Mouse (Mus musculus): ENCODE measurements at regions not wholly inside any gene's neighbourhood (a gene's known extent, or its start where the extent isn't known, plus 50 kb on each side); places are given as distances from the start of the nearest gene placed in this dataset.

DNA sequence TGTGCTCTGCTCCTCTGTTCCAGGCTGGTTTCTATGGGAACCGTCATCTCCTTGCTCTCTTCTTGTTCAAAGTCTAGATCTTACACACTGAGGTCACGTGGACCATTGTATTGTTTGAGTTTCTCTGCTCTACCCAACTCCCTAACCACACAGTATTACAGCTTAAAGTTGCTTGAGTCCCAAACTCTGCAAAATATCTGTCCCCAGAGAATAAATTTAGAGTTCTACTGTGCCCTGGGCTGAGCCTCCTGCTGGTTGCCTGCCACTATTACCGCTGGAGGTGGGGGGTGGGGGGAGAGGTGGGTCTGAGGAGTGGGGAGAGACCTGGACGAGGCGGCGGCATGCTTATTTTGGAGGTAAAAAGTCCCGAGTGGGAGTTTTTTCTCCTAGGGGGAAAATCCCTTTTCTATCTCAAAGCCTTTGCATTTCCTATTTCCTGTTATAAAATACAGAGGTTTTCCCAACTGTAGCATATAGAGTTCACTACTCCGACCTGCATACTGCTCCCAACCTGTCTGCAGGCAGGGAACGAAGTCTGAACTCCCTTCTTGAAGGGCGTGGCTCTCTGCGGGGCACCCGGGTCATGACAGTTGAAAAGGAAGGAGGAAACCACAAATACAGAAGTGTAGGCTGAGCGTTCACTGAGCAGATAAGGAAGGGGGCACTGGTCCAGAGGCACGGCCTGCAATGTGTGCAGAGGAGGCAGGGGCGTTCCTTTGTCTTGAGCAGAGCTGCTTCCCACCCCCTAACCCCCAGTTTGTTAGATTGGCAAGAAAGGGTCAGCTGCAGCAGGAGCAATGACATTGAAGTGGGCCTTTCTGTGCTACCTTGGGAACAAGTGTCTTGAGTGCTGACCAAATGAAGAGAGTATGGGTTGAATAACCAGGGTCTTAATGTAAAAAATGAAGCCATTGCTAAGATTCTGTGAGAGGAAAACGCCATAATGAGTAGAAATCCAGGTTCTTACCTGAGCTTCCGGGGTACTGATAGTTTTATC, 188.7 kb downstream of the Akap7 start:
- WGBS: 30% methylated on average over 17 of the region's 17 CpGs
- H3K4me3 ChIP-seq (replicated peaks): no peak overlapping the region
- H3K4me1 ChIP-seq (replicated peaks): no peaks in the 10 kb centered on the region
- H3K27me3 ChIP-seq (replicated peaks): no peaks in the 10 kb centered on the region
- H3K36me3 ChIP-seq: no peaks in the 10 kb centered on the region
- H3K4me2 ChIP-seq (replicated peaks): peak overlapping the region; percentile 48
- no peak overlapping the region for H3K9ac ChIP-seq
- peak overlapping the region; percentile 86 for H3K27ac ChIP-seq
- ATAC-seq: peak; percentile 97
- H3K9me3 ChIP-seq: no peaks in the 10 kb centered on the region

DNA sequence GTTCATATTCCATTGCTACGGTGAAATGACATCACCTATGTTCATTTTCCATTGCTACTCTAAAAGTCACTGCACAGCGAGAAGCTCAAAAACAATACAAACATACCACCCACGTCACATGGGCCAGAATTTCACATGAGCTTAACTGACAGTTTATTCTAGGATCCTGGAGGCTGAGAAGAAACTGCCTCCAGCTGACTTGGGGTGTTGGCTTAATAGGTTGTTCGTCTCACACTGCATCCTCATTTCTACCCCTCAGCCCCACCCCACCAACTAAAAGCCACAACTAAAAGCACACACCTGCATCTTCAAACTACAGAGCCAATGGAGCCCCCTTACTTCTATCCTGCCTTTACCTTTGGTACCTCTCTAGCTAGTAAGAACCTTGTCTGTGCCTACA, 187.0 kb upstream of the Arg1 start:
- no peaks in the 10 kb centered on the region for H3K36me3 ChIP-seq
- no peaks in the 10 kb centered on the region for H3K9me3 ChIP-seq
- ATAC-seq: no peak
- no peak overlapping the region for H3K27ac ChIP-seq
- H3K9ac ChIP-seq: no peak overlapping the region
- no peak overlapping the region for H3K4me3 ChIP-seq (replicated peaks)
- WGBS: 88% methylated on average over 4 of the region's 4 CpGs
- no peaks in the 10 kb centered on the region for H3K27me3 ChIP-seq (replicated peaks)
- H3K4me1 ChIP-seq (replicated peaks): no peaks in the 10 kb centered on the region
- H3K4me2 ChIP-seq (replicated peaks): no peak overlapping the region

DNA sequence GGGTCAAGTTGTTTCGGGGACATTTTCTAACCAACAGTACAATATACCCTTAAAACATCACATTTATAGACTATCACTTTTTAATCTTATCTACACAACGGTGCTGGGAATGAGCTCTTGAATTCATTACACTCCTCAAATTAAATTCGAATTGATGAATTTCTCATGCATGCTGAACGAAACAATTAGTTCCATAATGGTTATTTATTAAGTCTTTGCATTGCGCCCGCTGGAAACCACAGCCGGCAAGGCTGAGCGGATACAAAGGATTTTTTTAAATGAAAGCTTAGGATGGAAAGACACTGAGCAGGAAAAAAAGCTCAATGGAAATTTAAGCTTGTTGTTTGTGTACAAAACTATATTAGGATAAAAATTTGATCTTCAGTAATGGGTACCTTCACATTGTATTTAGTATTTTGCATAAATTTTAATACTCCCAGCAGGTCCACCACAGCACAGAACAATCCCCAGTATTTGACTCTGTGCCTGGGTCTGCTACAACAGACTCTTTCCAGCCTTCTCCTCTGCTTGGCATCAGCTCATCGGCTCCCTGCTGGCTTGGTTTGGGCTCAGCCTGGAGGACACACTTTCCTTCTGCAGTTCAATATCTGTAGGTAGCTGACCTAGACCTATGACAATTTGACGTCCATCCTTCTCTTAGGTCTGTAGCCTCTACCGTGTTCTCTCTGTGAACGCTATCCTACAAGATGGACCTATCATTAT, 185.3 kb upstream of the Arg1 start:
- no peaks in the 10 kb centered on the region for H3K9me3 ChIP-seq
- ATAC-seq: no peak
- no peaks in the 10 kb centered on the region for H3K36me3 ChIP-seq
- WGBS: 63% methylated on average over 12 of the region's 12 CpGs
- no peaks in the 10 kb centered on the region for H3K27me3 ChIP-seq (replicated peaks)
- H3K9ac ChIP-seq: no peak overlapping the region
- H3K27ac ChIP-seq: no peak overlapping the region
- H3K4me1 ChIP-seq (replicated peaks): no peaks in the 10 kb centered on the region
- H3K4me2 ChIP-seq (replicated peaks): no peak overlapping the region
- H3K4me3 ChIP-seq (replicated peaks): no peak overlapping the region

DNA sequence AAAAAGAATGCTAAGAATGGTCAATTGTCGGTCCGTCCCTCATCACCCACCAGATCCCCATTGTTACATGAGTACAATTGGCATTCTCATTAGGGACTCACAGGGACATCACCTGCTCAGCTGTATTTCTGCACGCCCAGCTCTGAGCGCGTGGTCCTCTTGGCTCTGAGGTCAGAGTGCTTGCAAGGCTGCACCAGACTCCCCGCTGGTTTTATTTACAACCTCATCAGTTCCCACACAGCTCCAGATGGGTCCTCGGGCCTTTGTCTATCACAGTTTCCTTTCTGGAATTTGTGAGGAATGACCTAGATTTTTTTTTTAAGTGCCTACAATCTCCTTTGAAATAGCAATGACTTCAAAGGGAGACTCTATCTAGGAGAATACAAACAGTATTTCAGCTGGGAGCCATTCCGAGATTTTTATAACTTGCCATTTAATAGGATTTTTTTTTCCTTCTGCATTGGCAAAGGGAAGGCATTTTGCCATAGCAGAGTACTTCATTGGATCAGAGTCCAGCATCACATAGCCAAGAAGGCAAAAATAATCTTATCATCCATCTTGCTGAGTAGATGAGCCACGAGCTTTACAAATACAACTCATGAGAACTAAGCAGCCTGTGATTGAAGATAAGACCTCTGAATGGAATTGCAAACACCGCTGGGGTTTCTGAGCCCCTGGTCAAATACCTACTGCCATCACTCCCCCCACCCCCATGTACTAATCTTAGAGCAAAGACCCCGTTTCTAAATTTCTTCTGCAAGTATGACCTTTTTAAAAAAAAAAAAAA, 184.5 kb upstream of the Arg1 start:
- H3K4me2 ChIP-seq (replicated peaks): no peak overlapping the region
- H3K4me1 ChIP-seq (replicated peaks): no peaks in the 10 kb centered on the region
- peak; percentile 68 for ATAC-seq
- no peaks in the 10 kb centered on the region for H3K9me3 ChIP-seq
- no peaks in the 10 kb centered on the region for H3K36me3 ChIP-seq
- no peak overlapping the region for H3K9ac ChIP-seq
- H3K27ac ChIP-seq: no peak overlapping the region
- H3K27me3 ChIP-seq (replicated peaks): no peaks in the 10 kb centered on the region
- H3K4me3 ChIP-seq (replicated peaks): no peak overlapping the region
- WGBS: 14% methylated on average over 11 of the region's 11 CpGs

DNA sequence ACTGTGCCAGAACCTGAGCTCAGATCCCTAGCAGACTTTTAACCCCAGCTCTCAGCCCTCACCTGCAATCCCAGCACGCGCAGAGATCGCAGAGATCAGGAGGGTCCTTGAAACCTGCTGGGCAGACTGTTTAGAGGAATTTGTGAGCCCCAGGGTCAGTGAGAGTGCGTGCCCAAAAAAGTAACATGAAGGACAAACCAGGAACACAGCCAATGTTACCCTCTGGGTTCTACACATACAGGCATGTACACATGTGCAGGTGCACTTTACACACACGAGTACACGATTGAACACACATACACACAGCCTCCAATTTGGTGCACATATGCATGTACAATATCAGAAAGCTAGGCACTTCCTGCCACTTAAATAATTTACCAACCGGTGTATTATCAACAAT, 183.9 kb upstream of the Arg1 start:
- Histone ChIP-seq H3K27ac (no peak overlapping the region), H3K9me3 (no peaks in the 10 kb centered on the region), H3K9ac (no peak overlapping the region), H3K27me3 (replicated peaks) (no peaks in the 10 kb centered on the region), H3K36me3 (no peaks in the 10 kb centered on the region), H3K4me1 (replicated peaks) (no peaks in the 10 kb centered on the region), H3K4me3 (replicated peaks) (no peak overlapping the region), H3K4me2 (replicated peaks) (no peak overlapping the region)
- 58% methylated on average over 7 of the region's 7 CpGs for WGBS
- ATAC-seq: no peak

DNA sequence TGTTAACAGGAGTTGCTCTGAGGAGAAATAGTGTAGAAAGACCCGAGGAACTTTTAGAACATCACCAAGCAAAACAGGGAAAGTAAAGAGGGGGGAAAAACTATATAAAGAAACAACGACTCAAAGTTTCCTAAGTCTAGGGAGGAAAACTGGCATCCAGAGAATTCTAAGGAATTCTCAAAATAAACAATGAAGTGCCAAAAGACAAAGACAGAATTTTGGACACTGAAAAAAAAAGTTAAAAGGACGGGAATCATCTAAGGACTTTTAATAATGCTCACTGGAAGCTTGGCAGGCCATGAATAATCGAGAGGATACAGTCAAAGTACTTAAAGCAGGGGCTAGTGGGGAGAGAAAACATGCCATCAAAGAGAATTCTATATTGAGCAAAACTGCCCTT, 170.8 kb upstream of the Arg1 start:
- no peak overlapping the region for H3K4me2 ChIP-seq (replicated peaks)
- H3K4me1 ChIP-seq (replicated peaks): no peaks in the 10 kb centered on the region
- 46% methylated on average over 4 of the region's 4 CpGs for WGBS
- no peak overlapping the region for H3K27ac ChIP-seq
- H3K9ac ChIP-seq: no peak overlapping the region
- no peaks in the 10 kb centered on the region for H3K27me3 ChIP-seq (replicated peaks)
- ATAC-seq: no peak
- no peak overlapping the region for H3K4me3 ChIP-seq (replicated peaks)
- no peaks in the 10 kb centered on the region for H3K9me3 ChIP-seq
- H3K36me3 ChIP-seq: no peaks in the 10 kb centered on the region

DNA sequence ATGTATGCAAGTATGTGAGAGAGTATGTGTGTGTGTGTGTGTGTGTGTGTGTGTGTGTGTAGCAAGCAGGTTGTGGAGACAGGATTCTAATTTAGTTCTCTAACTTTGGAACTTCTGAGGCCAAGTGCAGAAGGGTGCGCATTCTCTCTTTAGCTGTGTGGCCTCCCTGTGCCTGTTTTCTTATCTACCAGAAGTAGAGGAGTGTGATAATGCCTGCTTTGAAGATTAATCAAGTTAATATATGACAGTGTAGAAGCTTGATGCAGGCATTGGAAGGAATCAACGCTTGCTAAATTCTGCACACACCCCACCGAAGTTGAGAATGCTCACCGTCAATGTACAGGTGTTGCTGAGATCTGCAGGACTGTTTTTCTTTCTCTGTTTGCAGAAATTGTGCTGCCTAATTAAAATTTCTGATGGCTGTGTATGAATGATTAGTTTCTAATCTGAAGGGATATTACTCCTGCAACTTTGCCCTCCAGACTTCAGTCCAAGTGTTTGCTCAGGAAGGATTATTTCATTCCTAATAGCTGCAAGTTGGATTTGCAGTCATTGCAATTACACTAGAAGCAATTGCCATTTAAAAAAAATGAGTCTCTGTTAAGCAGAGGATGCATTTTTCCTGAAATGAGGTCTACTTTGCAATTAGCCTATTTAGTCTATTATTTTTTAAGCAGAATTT, 162.6 kb upstream of the Arg1 start:
- Histone ChIP-seq H3K4me2 (replicated peaks) (no peak overlapping the region), H3K9ac (no peak overlapping the region), H3K27ac (peak overlapping the region; percentile 13; the same call in 1 of the 2 replicates), H3K4me1 (replicated peaks) (no peaks in the 10 kb centered on the region), H3K4me3 (replicated peaks) (no peak overlapping the region), H3K27me3 (replicated peaks) (no peaks in the 10 kb centered on the region), H3K9me3 (no peaks in the 10 kb centered on the region), H3K36me3 (no peaks in the 10 kb centered on the region)
- ATAC-seq: peak; percentile 82
- 54% methylated on average over 4 of the region's 4 CpGs for WGBS

DNA sequence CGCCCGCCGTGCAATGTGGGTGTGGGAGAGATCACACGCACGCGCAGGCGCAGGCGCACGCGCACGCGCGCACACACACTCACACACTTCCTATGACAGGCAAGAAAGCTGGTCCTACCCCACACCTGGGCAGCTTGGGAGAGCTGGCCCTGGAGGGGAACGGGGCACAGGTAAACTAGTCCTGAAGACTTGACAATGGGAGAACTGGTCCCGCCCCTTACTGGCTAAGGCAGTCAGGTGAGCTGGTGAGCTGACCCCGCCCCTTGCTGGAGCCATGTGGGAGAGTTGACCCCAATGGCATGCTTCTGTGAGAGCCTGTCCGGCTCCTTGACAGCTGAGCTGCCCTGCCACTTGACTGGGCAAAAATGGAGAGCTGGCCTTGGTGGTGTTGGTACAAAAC, 159.5 kb upstream of the Arg1 start:
- no peaks in the 10 kb centered on the region for H3K36me3 ChIP-seq
- H3K4me2 ChIP-seq (replicated peaks): no peak overlapping the region
- no peak overlapping the region for H3K4me3 ChIP-seq (replicated peaks)
- H3K27me3 ChIP-seq (replicated peaks): no peaks in the 10 kb centered on the region
- no peak overlapping the region for H3K27ac ChIP-seq
- ATAC-seq: peak; percentile 4; the same call in 1 of the 2 replicates
- no peak overlapping the region for H3K9ac ChIP-seq
- H3K9me3 ChIP-seq: no peaks in the 10 kb centered on the region
- H3K4me1 ChIP-seq (replicated peaks): no peaks in the 10 kb centered on the region
- WGBS: 92% methylated on average over 17 of the region's 17 CpGs

DNA sequence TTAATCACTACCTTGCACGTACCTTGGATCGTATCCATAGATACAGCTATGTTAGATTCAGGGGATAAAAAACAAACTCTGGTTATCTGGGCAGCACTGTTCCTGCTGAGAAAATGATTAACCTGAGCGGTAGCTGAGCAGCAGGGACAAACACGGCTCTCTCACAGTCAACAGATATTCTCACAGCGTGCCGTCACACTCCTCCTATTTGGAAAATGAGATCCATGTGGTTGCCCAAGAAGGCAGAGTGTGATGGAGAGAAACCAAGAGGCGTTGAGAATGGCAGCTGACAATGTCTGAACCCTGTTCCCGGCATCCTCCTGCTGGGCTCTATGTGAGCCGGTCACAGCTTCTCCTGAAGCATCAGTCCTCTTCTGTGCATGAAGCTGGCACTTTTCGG, 155.6 kb upstream of the Arg1 start:
- no peaks in the 10 kb centered on the region for H3K36me3 ChIP-seq
- 59% methylated on average over 10 of the region's 10 CpGs for WGBS

DNA sequence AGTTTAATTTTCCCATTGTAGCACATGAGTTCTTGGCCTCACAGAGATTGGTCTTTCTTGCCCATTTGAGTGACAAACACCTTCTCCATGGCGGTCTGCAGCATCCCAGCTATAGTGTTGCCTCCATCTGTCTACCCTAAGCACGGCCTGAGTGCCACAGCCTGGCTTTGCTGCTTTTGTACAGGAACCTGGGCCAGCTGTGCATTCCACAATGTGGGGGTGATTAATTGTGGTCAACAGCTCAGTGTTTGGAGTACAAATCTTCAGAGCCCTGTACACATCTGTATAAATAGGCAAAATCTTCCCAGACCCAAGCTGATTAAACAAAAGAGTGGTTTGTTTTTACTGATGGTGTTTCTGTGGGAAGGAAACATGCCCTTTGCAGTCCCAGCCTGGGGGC, 145.3 kb upstream of the Arg1 start:
- Histone ChIP-seq H3K9me3 (no peaks in the 10 kb centered on the region), H3K9ac (no peak overlapping the region), H3K36me3 (no peaks in the 10 kb centered on the region), H3K27me3 (replicated peaks) (no peaks in the 10 kb centered on the region), H3K4me2 (replicated peaks) (no peak overlapping the region), H3K27ac (no peak overlapping the region), H3K4me1 (replicated peaks) (peaks cover 6% of the 10 kb centered on the region), H3K4me3 (replicated peaks) (no peak overlapping the region)
- ATAC-seq: peak; percentile 36; the same call in 1 of the 2 replicates
- 52% methylated on average over 2 of the region's 2 CpGs for WGBS

More for the DNA sequence above, 155.6 kb upstream of the Arg1 start:
- peak; percentile 87 for ATAC-seq
- Histone ChIP-seq H3K4me1 (replicated peaks) (no peaks in the 10 kb centered on the region), H3K4me3 (replicated peaks) (no peak overlapping the region), H3K9ac (no peak overlapping the region), H3K27me3 (replicated peaks) (no peaks in the 10 kb centered on the region; the same call in 1 of the 2 replicates), H3K4me2 (replicated peaks) (peak overlapping the region; percentile 25; the same call in 1 of the 2 replicates), H3K9me3 (no peaks in the 10 kb centered on the region), H3K27ac (no peak overlapping the region)

DNA sequence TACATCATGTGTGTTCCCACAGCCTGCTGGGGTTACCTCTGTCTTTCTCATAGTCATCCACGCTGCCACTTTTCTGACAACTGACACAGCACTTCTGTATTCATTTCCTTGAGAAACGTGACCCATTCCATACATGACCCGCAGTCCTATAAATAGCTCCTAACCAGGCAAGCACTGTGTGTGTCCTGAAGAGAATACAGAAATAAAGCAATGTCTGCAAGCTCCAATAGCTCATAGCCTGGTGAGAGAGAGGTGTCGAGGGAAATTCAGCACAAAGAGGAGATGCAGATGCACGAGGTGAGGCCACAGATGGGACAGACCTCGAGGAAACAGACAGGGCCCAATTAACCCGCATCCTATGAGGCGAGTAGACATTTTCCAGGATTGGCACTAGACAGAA, 141.0 kb upstream of the Arg1 start:
- no peaks in the 10 kb centered on the region for H3K9me3 ChIP-seq
- ATAC-seq: no peak
- H3K9ac ChIP-seq: no peak overlapping the region
- H3K27ac ChIP-seq: no peak overlapping the region
- no peak overlapping the region for H3K4me3 ChIP-seq (replicated peaks)
- H3K27me3 ChIP-seq (replicated peaks): no peaks in the 10 kb centered on the region
- H3K4me1 ChIP-seq (replicated peaks): peaks cover 6% of the 10 kb centered on the region
- no peaks in the 10 kb centered on the region for H3K36me3 ChIP-seq
- WGBS: 53% methylated on average over 8 of the region's 8 CpGs
- no peak overlapping the region for H3K4me2 ChIP-seq (replicated peaks)
